Mouse (Mus musculus): Measurements from ENCODE around the gene Gm10521.
"Not testable (repeated sequence)": the region's sequence is repeated elsewhere in the genome, so short reads cannot be mapped to it uniquely, and the experiment has no call there.

The Gm10521 gene

GRCm38 (mm10) chr1:171895364-171895763 is at the start of gene Gm10521:
Gene Gm10521, plus strand, starts transcription at chr1:171895664.
- DNase-seq (ENCODE audit: low read depth, low spot score), result not testable (repeated sequence)

DNA sequence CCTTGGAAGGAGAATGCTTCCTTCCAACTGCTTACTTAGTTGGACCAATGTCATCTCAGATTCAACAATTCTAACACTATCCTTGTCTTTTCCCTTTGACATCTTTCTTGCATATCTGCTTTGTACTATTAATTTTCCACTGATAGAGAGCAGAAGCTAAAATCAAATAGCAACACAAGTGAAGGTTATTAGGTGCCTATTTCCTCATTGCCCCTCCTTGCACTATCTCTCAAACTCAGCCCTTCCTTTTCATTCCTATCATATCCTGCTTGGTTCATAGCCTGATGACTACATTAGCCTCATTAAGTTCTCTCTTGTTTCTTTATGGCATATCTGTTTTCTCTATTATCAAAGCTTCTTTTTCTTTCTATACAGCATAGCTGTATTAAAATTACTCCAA is 47.3 kb upstream of the Gm10521 start:
- DNase-seq (ENCODE audit: low read depth, low spot score), result no peak

DNA sequence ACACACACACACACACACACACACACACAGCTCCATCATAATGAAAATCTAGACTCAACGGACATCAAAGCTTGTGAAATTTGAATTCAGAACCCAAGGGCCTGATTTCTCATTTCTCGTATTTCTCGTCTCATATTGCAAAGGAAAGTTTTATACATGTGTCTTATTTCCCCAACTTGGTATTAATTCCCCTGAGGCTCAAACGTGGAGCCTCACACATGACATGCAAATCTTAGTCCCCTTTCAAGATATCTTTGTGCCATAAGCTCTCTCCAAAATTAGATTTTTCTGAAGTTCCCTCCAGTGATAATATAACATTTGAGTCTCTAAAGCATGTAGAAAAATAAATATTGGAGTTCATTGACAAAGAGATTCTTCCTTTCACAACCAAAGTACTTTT is 46.7 kb upstream of the Gm10521 start:
- DNase-seq (ENCODE audit: low read depth, low spot score), result no peak

- DNase-seq (ENCODE audit: low read depth, low spot score), result no peak
Measured at GRCm38 (mm10) chr1:171849454-171849853, 46.0 kb upstream of the Gm10521 start.

- DNase-seq (ENCODE audit: low read depth, low spot score), result no peak
Measured at GRCm38 (mm10) chr1:171865467-171865866, 30.0 kb upstream of the Gm10521 start.

DNA sequence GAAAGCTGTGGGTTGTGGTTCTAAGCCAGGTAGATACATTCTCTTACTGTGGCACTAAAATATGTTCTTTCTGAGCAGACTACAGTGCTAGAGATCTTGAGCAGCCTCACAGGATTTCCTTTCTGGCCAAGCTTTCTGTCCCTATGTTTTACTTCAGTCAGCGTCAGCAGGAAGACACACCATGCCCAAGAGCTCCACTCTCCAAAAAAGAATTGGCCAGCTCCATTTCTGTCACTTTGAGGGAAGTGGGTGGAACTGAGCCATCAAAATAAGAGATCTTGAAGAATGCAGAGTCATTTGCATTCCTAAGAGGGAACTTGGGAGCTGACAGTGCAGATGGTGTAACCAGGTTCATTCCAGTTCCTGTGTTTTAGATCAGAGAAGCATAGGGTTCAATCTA is 8.5 kb upstream of the Gm10521 start:
- DNase-seq (ENCODE audit: low read depth, low spot score), result no peak

GRCm38 (mm10) chr1:171904011-171904410 is 8.5 kb downstream of the Gm10521 start:
- peak; percentile 61 for DNase-seq (ENCODE audit: low read depth, low spot score)

DNA sequence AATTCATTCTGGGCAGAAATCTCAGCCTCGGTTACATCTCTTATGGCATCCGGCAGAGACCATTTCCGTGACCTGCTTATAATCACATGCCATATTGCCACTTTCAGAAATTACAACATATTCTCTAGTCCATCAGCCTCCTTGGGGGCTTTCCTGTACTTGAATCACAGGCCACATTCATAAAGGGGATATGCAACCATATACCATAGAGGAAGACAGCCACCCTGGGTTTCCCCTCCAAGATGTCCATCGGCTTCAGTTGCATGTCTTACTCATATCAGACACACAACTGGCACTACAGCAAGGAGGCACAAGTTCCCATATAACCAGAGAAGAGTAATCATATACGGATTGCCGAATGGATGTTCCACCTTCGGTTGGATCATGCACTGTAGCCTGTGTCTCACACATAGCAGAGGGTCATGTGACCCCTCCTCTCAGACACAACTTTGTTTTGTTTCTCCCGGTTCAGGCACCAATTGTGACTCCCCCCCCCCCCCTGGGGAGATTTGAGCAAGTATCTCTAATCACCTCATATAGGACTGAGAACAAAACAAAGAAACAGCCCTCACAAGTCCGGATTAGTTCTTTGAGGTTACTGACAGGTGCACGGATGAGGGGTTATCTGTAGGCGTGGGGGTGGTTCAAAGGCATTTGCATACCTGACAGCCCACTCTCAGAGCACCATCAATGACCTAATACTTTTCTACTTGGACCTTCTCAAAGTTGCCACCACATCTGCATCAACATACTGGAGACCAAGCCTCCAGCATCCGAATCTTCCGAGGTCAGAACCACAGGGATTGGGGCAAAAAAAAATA is 20.4 kb downstream of the Gm10521 start:
- no peak for DNase-seq (ENCODE audit: low read depth, low spot score)

DNA sequence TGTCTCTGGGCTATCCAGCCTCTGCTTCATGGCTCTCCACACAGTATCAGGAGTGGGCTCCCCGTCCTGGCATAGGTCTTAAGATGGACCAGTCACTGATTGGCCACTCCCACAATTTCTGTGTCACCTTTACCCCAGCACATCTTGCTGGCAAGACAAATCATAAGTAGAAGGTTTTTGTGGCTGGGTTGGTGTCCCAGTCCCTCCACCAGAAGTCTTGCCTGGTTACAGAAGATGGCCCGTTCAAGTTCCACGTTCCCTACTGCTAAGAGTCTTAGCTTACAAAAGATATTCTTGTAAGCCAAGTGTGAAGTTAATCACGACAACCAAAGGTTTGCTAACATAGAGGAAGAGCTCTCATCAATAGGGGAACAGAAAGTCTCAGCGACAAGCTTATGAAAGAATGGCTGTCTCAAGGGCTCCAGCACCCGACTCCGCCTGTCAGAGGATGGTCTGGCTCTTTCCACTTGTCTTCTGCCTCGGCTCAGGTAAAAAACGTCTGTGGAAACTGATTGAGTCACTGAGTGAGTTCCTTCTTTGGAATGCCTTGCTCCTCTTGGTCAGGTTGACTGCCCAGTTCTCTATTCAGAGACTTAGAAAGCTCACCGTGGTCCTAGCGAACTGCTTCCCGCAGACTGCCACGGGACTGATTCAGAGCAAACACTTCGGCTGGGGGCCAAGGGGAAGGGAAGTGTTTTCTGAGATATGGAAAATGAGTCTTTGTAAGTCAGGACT is 22.0 kb downstream of the Gm10521 start, which contains the start of gene Slamf6:
Gene Slamf6 (plus strand): TSS at position 211 of the 735 bp plus-strand sequence.
- no peak for DNase-seq (ENCODE audit: low read depth, low spot score)

GRCm38 (mm10) chr1:171918136-171918920 is 22.9 kb downstream of the Gm10521 start:
- DNase-seq (ENCODE audit: low read depth, low spot score), result no peak

- DNase-seq (ENCODE audit: low read depth, low spot score), result no peak
Measured at GRCm38 (mm10) chr1:171919193-171919592, 23.7 kb downstream of the Gm10521 start.

DNA sequence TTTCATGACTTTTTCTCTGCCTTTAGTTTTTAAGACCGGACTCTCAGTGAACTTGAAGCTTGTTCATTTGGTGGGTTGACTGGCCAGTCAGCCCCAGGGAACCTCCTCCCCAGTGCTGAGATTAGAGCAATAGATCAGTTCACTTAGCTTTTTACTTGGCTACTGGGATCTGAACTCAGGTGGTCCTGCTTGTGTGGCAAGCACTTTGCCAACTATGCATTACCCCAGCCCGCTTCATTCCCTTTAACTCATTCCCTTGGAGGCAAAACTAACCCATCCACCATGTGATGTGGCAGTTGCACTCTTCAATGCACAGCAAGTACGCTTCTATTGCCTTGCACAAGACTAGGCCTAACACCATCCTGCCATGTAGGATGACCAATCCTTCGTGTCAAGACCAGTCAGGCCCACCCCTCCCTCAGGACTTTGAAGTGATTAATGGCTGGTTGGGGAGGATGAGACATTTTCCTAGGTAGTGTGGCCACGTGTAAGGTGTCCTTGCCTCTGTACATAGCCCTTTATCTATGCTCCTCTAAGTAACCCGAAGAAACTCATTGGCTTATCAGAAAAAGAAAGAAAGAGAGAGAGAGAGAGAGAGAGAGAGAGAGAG is 24.5 kb downstream of the Gm10521 start:
- DNase-seq (ENCODE audit: low read depth, low spot score), result no peak

- no peak for DNase-seq (ENCODE audit: low read depth, low spot score)
Measured at GRCm38 (mm10) chr1:171920989-171921621, 25.6 kb downstream of the Gm10521 start.

DNA sequence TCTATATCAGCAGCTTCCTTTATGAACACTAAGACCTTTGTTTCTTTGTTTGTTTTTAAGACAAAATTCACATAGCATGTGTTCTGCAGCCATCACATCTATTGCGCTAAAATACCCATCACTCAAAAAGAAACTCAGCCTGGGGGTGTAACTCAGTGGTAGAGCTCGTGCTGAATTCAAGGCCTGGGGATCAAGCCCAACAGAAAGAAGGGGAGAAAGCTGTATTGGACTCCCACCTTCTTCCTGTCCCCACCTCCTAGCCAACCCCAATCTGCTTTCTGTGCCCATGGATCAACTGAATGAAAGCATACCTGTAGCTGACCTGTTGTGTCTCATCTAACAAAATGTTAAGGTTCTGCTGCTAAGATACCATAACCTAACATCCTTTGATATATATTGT is 26.2 kb downstream of the Gm10521 start:
- no peak for DNase-seq (ENCODE audit: low read depth, low spot score)

DNA sequence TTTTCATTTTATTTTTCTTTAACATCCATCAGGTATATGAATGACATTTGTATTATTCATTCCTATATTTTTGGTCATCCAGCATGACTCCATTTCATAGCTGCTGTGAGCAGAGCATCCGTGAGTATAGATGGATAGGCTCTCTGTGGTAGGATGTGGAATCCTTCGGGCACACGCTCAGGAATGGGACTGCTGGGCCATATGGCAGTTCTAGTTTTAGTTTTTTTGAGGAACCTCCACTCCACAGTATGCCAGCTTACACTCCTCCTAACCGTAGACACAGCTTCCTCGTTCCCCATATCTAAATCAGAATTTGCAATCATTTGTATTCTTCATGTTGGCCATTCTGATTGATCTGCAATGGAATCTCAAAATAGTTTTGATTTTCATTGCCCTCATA is 27.4 kb downstream of the Gm10521 start:
- DNase-seq (ENCODE audit: low read depth, low spot score), result no peak

GRCm38 (mm10) chr1:171924900-171925299 is 29.4 kb downstream of the Gm10521 start:
- no peak for DNase-seq (ENCODE audit: low read depth, low spot score)

- DNase-seq (ENCODE audit: low read depth, low spot score), result no peak
Measured at GRCm38 (mm10) chr1:171933851-171934250, 38.4 kb downstream of the Gm10521 start.

- DNase-seq (ENCODE audit: low read depth, low spot score), result no peak
Measured at GRCm38 (mm10) chr1:171938952-171939948, 43.8 kb downstream of the Gm10521 start.

DNA sequence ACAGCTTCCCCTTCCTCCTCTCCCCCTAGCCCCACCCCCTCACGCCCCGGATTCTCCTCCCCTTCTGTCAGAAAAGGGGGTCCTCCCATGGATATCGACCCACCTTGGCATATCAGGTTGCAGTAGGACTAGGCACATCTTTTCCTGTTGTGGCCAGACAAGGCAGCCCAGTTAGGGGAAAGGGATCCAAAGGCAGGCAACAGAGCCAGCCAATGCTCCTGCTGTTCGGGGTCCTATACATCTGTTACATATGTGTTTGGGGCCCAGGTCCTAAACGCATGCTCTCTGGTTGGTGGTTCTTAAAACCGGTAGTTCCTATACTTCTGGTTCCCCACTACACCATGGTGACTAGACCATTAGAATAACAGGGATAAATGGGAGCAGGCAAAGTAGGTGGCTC is 45.2 kb downstream of the Gm10521 start:
- no peak for DNase-seq (ENCODE audit: low read depth, low spot score)

GRCm38 (mm10) chr1:171946447-171946995 is 51.1 kb downstream of the Gm10521 start:
- DNase-seq (ENCODE audit: low read depth, low spot score), result peak; percentile 71

Data from R1 (cell line).